Mouse (Mus musculus): Measurements from ENCODE around the gene Srpk2.

GRCm38 (mm10) chr5:23670880-23671279, 13.5 kb downstream of the Srpk2 start:
- TF ChIP-seq CTCF (conservative IDR thresholded peaks at IDR 0.05; ENCODE audit: low read length), result peak; percentile 47
- no peak for TF ChIP-seq NANOG (IDR thresholded peaks at IDR 0.05; ENCODE audit: borderline replicate concordance, low read length)

Measured in E14TG2a.4 (cell line).